Mouse (Mus musculus) ES-E14 (cell line): ENCODE measurements around the gene Iqcn. TPM values are rescaled to one million over a fixed set of nuclear protein-coding genes. Genes with fewer than 3 reads are reported as not detected.
A peak's percentile ranks its signal among the peaks of the same experiment; 100 is the strongest.

Experiments
- DNase-seq: peaks from one replicate; pipeline ENCODE4 v3.0.0-alpha.2; 2013; ENCODE audit warnings: low read depth, low spot score
- H3K27ac ChIP-seq: 2 replicates; pipeline ENCODE4 v1.5.1; 2012; ENCODE audit warnings: low read depth, mild to moderate bottlenecking, low read length, moderate library complexity, mixed read lengths; ENCODE audit not compliant: poor library complexity, insufficient read depth, severe bottlenecking
- H3K36me3 ChIP-seq: 2 replicates; pipeline ENCODE4 v1.6.1; 2012; ENCODE audit warnings: mild to moderate bottlenecking, low read length, moderate library complexity, mixed read lengths; ENCODE audit not compliant: control insufficient read depth, poor library complexity, insufficient read depth, severe bottlenecking
- H3K4me1 ChIP-seq, 2 experiments: fragments of 150-350 bp in 1 of 2; sonication (generic) in 1 of 2; 2 replicates each; pipeline ENCODE4 v1.6.1; 2012; ENCODE audit warnings: low read length in 2 of 2, mild to moderate bottlenecking in 1 of 2, mixed read lengths in 1 of 2; ENCODE audit not compliant: control insufficient read depth in 2 of 2, insufficient read depth in 2 of 2, poor library complexity in 1 of 2
- H3K4me3 ChIP-seq, 2 experiments: fragments of 150-350 bp in 1 of 2; sonication (generic) in 1 of 2; 2 replicates each; pipeline ENCODE4 v1.5.1; 2012; ENCODE audit warnings: low read length in 2 of 2, low read depth in 1 of 2, mild to moderate bottlenecking in 1 of 2, mixed read lengths in 1 of 2; ENCODE audit not compliant: insufficient read depth in 1 of 2, poor library complexity in 1 of 2, severe bottlenecking in 1 of 2
- H3K9ac ChIP-seq: 2 replicates; pipeline ENCODE4 v1.6.1; 2012; ENCODE audit warnings: low read depth, mild to moderate bottlenecking, low read length, mixed read lengths; ENCODE audit not compliant: poor library complexity, insufficient read depth, severe bottlenecking
- H3K9me3 ChIP-seq: fragments of 150-350 bp; sonication (generic); 2 replicates; pipeline ENCODE4 v1.6.1; 2012; ENCODE audit warnings: low read depth, mild to moderate bottlenecking, low read length; ENCODE audit not compliant: control insufficient read depth, insufficient read depth
- CHD2 ChIP-seq: IDR thresholded peaks from 2 replicates; pipeline ENCODE4 v1.6.1; 2014; ENCODE audit warnings: mild to moderate bottlenecking, low read depth, low read length, inconsistent platforms
- HCFC1 ChIP-seq: IDR thresholded peaks from 2 replicates; pipeline ENCODE4 v1.6.1; 2012; ENCODE audit warnings: low read length, inconsistent platforms, borderline replicate concordance; ENCODE audit not compliant: insufficient read depth
- MAFK ChIP-seq: IDR thresholded peaks from 2 replicates; pipeline ENCODE4 v1.6.1; 2014; ENCODE audit warnings: mild to moderate bottlenecking, low read depth, low read length, inconsistent platforms; ENCODE audit not compliant: insufficient read depth
- ZC3H11A ChIP-seq: IDR thresholded peaks from 2 replicates; pipeline ENCODE4 v1.6.1; 2012; ENCODE audit warnings: low read depth, mild to moderate bottlenecking, inconsistent platforms, low read length, borderline replicate concordance
- ZNF384 ChIP-seq: IDR thresholded peaks from 2 replicates; pipeline ENCODE4 v1.6.1; 2012; ENCODE audit warnings: low read depth, low read length, inconsistent platforms
- in situ Hi-C, 2 experiments: fragments of 600-800 bp; cut with MboI; formaldehyde crosslinking; loops; one replicate each; pipeline ENCODE4 v1.15.1; 2025; ENCODE audit warnings: low sequenced_read_pairs in 2 of 2, inconsistent platforms in 1 of 2; ENCODE audit not compliant: unreplicated experiment in 2 of 2
- total RNA-seq: library from RNA; depleted of rRNA; stranded (reverse); fragments of 300-350 nt; gene quantifications from 2 replicates; pipeline ENCODE4 v1.2.3, GENCODE M21; 2012

The Iqcn gene
- total RNA-seq, 1 experiment: 0.09 TPM

- in situ Hi-C loops: no loop called here
- Histone ChIP-seq H3K27ac (no peak overlapping the region), H3K9me3 (no peaks in the 10 kb centered on the region), H3K36me3 (peaks cover 11% of the 10 kb centered on the region; the same call in 1 of the 2 replicates), H3K4me3 (no peak overlapping the region), H3K4me1 (peaks cover 5 to 17% of the 10 kb centered on the region in 2 experiments; a peak in 3 of 4 replicates), H3K9ac (no peak overlapping the region)
- DNase-seq: no peak
- TF ChIP-seq HCFC1: no peak
- TF ChIP-seq ZC3H11A: no peak
- no peak for TF ChIP-seq CHD2
- TF ChIP-seq ZNF384: no peak
- TF ChIP-seq MAFK: no peak
Observed at GRCm38 (mm10) chr8:70657214-70657613, 46.0 kb upstream of the Iqcn start.

DNA sequence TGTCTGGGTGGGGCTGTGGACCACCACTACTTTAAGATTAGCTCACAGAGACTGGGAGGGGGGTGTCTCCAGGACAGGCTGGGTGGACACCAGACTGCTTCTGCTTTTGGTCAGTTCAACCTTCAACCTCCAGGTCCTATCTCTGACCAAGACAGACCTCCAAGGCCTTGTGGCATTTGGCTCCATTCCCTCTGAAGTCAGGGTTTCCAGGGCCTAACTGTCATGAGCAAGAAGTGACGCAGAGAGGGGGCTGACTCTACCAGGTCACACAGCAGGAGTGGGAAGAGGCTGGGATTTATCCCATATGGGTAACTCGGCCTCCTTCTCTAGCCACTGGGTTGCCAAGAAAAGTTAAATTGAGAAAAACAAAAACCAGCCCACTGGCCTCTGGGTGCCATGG is 45.5 kb upstream of the Iqcn start:
- no peak overlapping the region for H3K9ac ChIP-seq
- peaks cover 5 to 13% of the 10 kb centered on the region in 2 experiments; a peak in 3 of 4 replicates for H3K4me1 ChIP-seq
- TF ChIP-seq ZNF384 (no peak), MAFK (no peak), HCFC1 (no peak), CHD2 (no peak), ZC3H11A (no peak)
- no peak overlapping the region for H3K4me3 ChIP-seq
- H3K9me3 ChIP-seq: no peaks in the 10 kb centered on the region
- DNase-seq: no peak
- in situ Hi-C loops: no loop called here
- H3K36me3 ChIP-seq: peaks cover 9% of the 10 kb centered on the region; the same call in 1 of the 2 replicates
- H3K27ac ChIP-seq: no peak overlapping the region

GRCm38 (mm10) chr8:70658897-70659603 is 44.2 kb upstream of the Iqcn start:
- Histone ChIP-seq H3K9ac (peak overlapping the region; percentile 72), H3K36me3 (peaks cover 9% of the 10 kb centered on the region; the same call in 1 of the 2 replicates), H3K4me3 (peak overlapping the region; percentile 87 to 93), H3K4me1 (peaks cover 5 to 12% of the 10 kb centered on the region in 2 experiments; a peak in 3 of 4 replicates), H3K9me3 (no peaks in the 10 kb centered on the region), H3K27ac (no peak overlapping the region)
- in situ Hi-C loops: no loop called here
- no peak for TF ChIP-seq CHD2
- no peak for TF ChIP-seq MAFK
- no peak for TF ChIP-seq HCFC1
- TF ChIP-seq ZNF384: no peak
- no peak for TF ChIP-seq ZC3H11A
- no peak for DNase-seq

DNA sequence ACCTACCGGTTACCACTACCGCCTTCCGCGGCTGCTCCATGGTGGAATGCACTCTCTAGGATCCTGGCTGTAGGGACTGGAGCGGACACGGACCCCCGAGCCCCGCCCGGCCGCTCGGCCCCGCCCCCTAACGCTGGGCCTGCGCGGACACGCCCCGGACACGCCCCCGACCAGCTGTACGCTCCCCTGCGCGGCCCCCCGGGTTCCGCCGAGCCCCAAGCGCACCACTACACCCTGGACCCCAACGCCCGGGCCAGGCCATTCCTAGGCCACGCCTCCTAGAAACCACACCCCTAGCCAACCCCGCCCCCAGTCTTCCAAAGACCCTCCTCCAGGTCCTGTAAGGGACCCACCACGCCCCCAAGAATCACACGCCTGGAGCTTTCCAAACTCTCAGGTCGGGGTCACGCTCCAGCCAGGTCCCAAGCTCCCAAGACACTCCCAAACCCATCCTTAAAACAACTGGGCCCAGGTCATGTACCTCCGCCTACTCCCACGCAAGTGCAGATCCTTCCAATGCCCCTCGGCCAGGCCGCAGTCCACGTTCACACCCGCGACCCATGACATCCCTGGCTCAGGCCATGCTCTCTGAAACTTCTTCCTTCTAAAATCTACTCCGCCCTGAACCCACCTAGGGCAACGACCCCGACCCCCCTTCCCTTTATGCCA is 43.5 kb upstream of the Iqcn start:
- H3K4me3 ChIP-seq: peak overlapping the region; percentile 87 to 93
- H3K9me3 ChIP-seq: no peaks in the 10 kb centered on the region
- H3K27ac ChIP-seq: peak overlapping the region; percentile 35; the same call in 1 of the 2 replicates
- no peak for TF ChIP-seq ZNF384
- TF ChIP-seq HCFC1: peak; percentile 20; the same call in 1 of the 2 replicates
- peak overlapping the region; percentile 72 for H3K9ac ChIP-seq
- in situ Hi-C loops: no loop called here
- H3K36me3 ChIP-seq: peaks cover 7% of the 10 kb centered on the region; the same call in 1 of the 2 replicates
- H3K4me1 ChIP-seq: peaks cover 5 to 12% of the 10 kb centered on the region in 2 experiments; a peak in 3 of 4 replicates
- peak; percentile 97 for DNase-seq
